Mouse (Mus musculus) neural tube, embryonic 15.5 days (tissue): ENCODE results near the gene Lrrc4b. TPM values are rescaled to one million over a fixed set of nuclear protein-coding genes. Genes with fewer than 3 reads are reported as not detected.

Experiments used
- ATAC-seq: fragments of 200-750 bp; cut with Nextera tagmentation; 2 replicates; pipeline ENCODE4 v1.8.0; 2017; ENCODE audit warnings: mild to moderate bottlenecking, moderate TSS enrichment, moderate library complexity; ENCODE audit not compliant: low FRiP score
- H3K27ac ChIP-seq: fragments of 300-500 bp; sonication (generic); replicated peaks from 2 replicates; pipeline ENCODE4 v1.5.1; 2015; ENCODE audit warnings: mild to moderate bottlenecking, inconsistent platforms
- H3K27me3 ChIP-seq: fragments of 300-500 bp; sonication (generic); replicated peaks from 2 replicates; pipeline ENCODE4 v1.6.1; 2015; ENCODE audit warnings: inconsistent platforms
- H3K36me3 ChIP-seq: fragments of 300-500 bp; sonication (generic); 2 replicates; pipeline ENCODE4 v1.6.1; 2015; ENCODE audit warnings: inconsistent platforms
- H3K4me1 ChIP-seq: fragments of 300-500 bp; sonication (generic); 2 replicates; pipeline ENCODE4 v1.6.1; 2015; ENCODE audit warnings: inconsistent platforms
- H3K4me2 ChIP-seq: fragments of 300-500 bp; sonication (generic); 2 replicates; pipeline ENCODE4 v1.6.1; 2015; ENCODE audit warnings: inconsistent platforms, mild to moderate bottlenecking, moderate library complexity
- H3K4me3 ChIP-seq: fragments of 300-500 bp; sonication (generic); replicated peaks from 2 replicates; pipeline ENCODE4 v1.5.1; 2015; ENCODE audit warnings: mild to moderate bottlenecking, inconsistent platforms
- H3K9ac ChIP-seq: fragments of 300-500 bp; sonication (generic); replicated peaks from 2 replicates; pipeline ENCODE4 v1.6.1; 2015; ENCODE audit warnings: mild to moderate bottlenecking, inconsistent platforms
- H3K9me3 ChIP-seq: fragments of 300-500 bp; sonication (generic); replicated peaks from 2 replicates; pipeline ENCODE4 v1.6.1; 2016; ENCODE audit warnings: inconsistent platforms
- WGBS: fragments of 180-500 bp; shearing (Covaris S2); methylation state at CpG from one replicate; pipeline ENCODE4 v1.1.7; 2015; ENCODE audit warnings: mixed read lengths; 5-methylcytosine and 5-hydroxymethylcytosine counted together
- polyA plus RNA-seq: library from polyadenylated mRNA; unstranded; fragments of >200 nt; fragmentation: Nextera tagmentation; extraction: Ambion mirVana; gene quantifications from 2 replicates; pipeline ENCODE4 v1.2.1, GENCODE M21; 2015

Gene Lrrc4b
- polyA plus RNA-seq, 1 experiment from 2014 or later: 14.9 TPM

- peak overlapping the region; percentile 20; the same call in 1 of the 2 replicates for H3K9ac ChIP-seq
- 24% methylated on average over 12 of the region's 12 CpGs for WGBS
- H3K4me2 ChIP-seq: peak overlapping the region; percentile 96
- no peak for ATAC-seq
- no peaks in the 10 kb centered on the region for H3K9me3 ChIP-seq
- no peaks in the 10 kb centered on the region for H3K27me3 ChIP-seq
- H3K36me3 ChIP-seq: peaks cover 46% of the 10 kb centered on the region
- peak overlapping the region; percentile 64; the same call in 1 of the 2 replicates for H3K27ac ChIP-seq
- peak overlapping the region; percentile 70 for H3K4me3 ChIP-seq
- peaks cover 77% of the 10 kb centered on the region for H3K4me1 ChIP-seq
These were observed 17.4 kb downstream of the Lrrc4b start for GRCm38 (mm10) chr7:44446070-44446855.

GRCm38 (mm10) chr7:44453256-44453655 lies 24.4 kb downstream of the Lrrc4b start:
- no peaks in the 10 kb centered on the region for H3K9me3 ChIP-seq
- no peak overlapping the region for H3K27ac ChIP-seq
- H3K36me3 ChIP-seq: peaks cover 51% of the 10 kb centered on the region
- no peak overlapping the region for H3K4me2 ChIP-seq
- H3K9ac ChIP-seq: no peak overlapping the region
- ATAC-seq: 0 out of 2 replicates have a peak, but pooled peaks have one; percentile 13
- H3K4me3 ChIP-seq: no peak overlapping the region
- peaks cover 45% of the 10 kb centered on the region for H3K4me1 ChIP-seq
- no peaks in the 10 kb centered on the region for H3K27me3 ChIP-seq
- WGBS: 13% methylated on average over 3 of the region's 3 CpGs

- H3K36me3 ChIP-seq: peaks cover 56% of the 10 kb centered on the region
- no peak overlapping the region for H3K27ac ChIP-seq
- no peaks in the 10 kb centered on the region for H3K9me3 ChIP-seq
- no peak overlapping the region for H3K9ac ChIP-seq
- no peaks in the 10 kb centered on the region for H3K27me3 ChIP-seq
- no peak for ATAC-seq
- no peak overlapping the region for H3K4me2 ChIP-seq
- H3K4me1 ChIP-seq: peaks cover 20% of the 10 kb centered on the region
- H3K4me3 ChIP-seq: no peak overlapping the region
- WGBS: 93% methylated on average over 1 of the region's 1 CpGs
These were observed 27.5 kb downstream of the Lrrc4b start for GRCm38 (mm10) chr7:44456302-44456701.

GRCm38 (mm10) chr7:44460067-44460466 lies 31.2 kb downstream of the Lrrc4b start:
- Histone ChIP-seq H3K9me3 (no peaks in the 10 kb centered on the region), H3K36me3 (peaks cover 74% of the 10 kb centered on the region)
- WGBS: 75% methylated on average over 6 of the region's 6 CpGs

GRCm38 (mm10) chr7:44460767-44461502 lies 32.1 kb downstream of the Lrrc4b start:
- Histone ChIP-seq H3K4me1 (peaks cover 33% of the 10 kb centered on the region), H3K36me3 (peaks cover 74% of the 10 kb centered on the region), H3K4me3 (no peak overlapping the region), H3K27me3 (no peaks in the 10 kb centered on the region; the same call in 1 of the 2 replicates), H3K4me2 (no peak overlapping the region), H3K9ac (no peak overlapping the region), H3K27ac (no peak overlapping the region), H3K9me3 (no peaks in the 10 kb centered on the region)
- WGBS: 75% methylated on average over 31 of the region's 31 CpGs
- no peak for ATAC-seq

More at GRCm38 (mm10) chr7:44460067-44460466, 31.2 kb downstream of the Lrrc4b start:
- ATAC-seq: no peak
- Histone ChIP-seq H3K27ac (no peak overlapping the region), H3K4me2 (no peak overlapping the region), H3K9ac (no peak overlapping the region), H3K4me1 (peaks cover 27% of the 10 kb centered on the region), H3K27me3 (no peaks in the 10 kb centered on the region; the same call in 1 of the 2 replicates), H3K4me3 (no peak overlapping the region)

- Histone ChIP-seq H3K36me3 (peaks cover 70% of the 10 kb centered on the region), H3K4me2 (no peak overlapping the region), H3K27ac (no peak overlapping the region), H3K4me1 (peaks cover 34% of the 10 kb centered on the region), H3K4me3 (no peak overlapping the region), H3K27me3 (no peaks in the 10 kb centered on the region; the same call in 1 of the 2 replicates), H3K9me3 (no peaks in the 10 kb centered on the region), H3K9ac (no peak overlapping the region)
- WGBS: 60% methylated on average over 55 of the region's 57 CpGs
- ATAC-seq: no peak
These were observed 32.8 kb downstream of the Lrrc4b start for GRCm38 (mm10) chr7:44461503-44462217.

GRCm38 (mm10) chr7:44462218-44463055 lies 33.6 kb downstream of the Lrrc4b start:
- no peaks in the 10 kb centered on the region; the same call in 1 of the 2 replicates for H3K27me3 ChIP-seq
- H3K36me3 ChIP-seq: peaks cover 62% of the 10 kb centered on the region
- 22% methylated on average over 75 of the region's 77 CpGs for WGBS
- no peak for ATAC-seq
- H3K9ac ChIP-seq: no peak overlapping the region
- peaks cover 42% of the 10 kb centered on the region for H3K4me1 ChIP-seq
- no peaks in the 10 kb centered on the region for H3K9me3 ChIP-seq
- no peak overlapping the region for H3K4me3 ChIP-seq
- no peak overlapping the region; the same call in 1 of the 2 replicates for H3K27ac ChIP-seq
- H3K4me2 ChIP-seq: peak overlapping the region; percentile 11; the same call in 1 of the 2 replicates

- no peaks in the 10 kb centered on the region for H3K9me3 ChIP-seq
- no peak overlapping the region for H3K4me2 ChIP-seq
- peaks cover 57% of the 10 kb centered on the region for H3K36me3 ChIP-seq
- H3K4me3 ChIP-seq: no peak overlapping the region
- 38% methylated on average over 8 of the region's 8 CpGs for WGBS
- no peaks in the 10 kb centered on the region; the same call in 1 of the 2 replicates for H3K27me3 ChIP-seq
- no peak for ATAC-seq
- H3K4me1 ChIP-seq: peaks cover 44% of the 10 kb centered on the region
- no peak overlapping the region for H3K9ac ChIP-seq
- peak overlapping the region; percentile 91 for H3K27ac ChIP-seq
These were observed 34.2 kb downstream of the Lrrc4b start for GRCm38 (mm10) chr7:44463056-44463425.

- Histone ChIP-seq H3K4me2 (no peak overlapping the region), H3K9ac (0 out of 2 replicates have a peak overlapping the region, but pooled peaks have one; percentile 17), H3K27me3 (no peaks in the 10 kb centered on the region; the same call in 1 of the 2 replicates), H3K4me3 (no peak overlapping the region), H3K4me1 (peaks cover 49% of the 10 kb centered on the region), H3K36me3 (peaks cover 50% of the 10 kb centered on the region), H3K27ac (peak overlapping the region; percentile 91), H3K9me3 (no peaks in the 10 kb centered on the region)
- ATAC-seq: no peak
- WGBS: 79% methylated on average over 10 of the region's 10 CpGs
These were observed 34.9 kb downstream of the Lrrc4b start for GRCm38 (mm10) chr7:44463556-44464225.

- Histone ChIP-seq H3K27me3 (no peaks in the 10 kb centered on the region; the same call in 1 of the 2 replicates), H3K27ac (peak overlapping the region; percentile 91), H3K4me3 (no peak overlapping the region), H3K9me3 (no peaks in the 10 kb centered on the region), H3K4me1 (peaks cover 57% of the 10 kb centered on the region), H3K36me3 (peaks cover 44% of the 10 kb centered on the region), H3K4me2 (no peak overlapping the region), H3K9ac (no peak overlapping the region)
- ATAC-seq: no peak
- WGBS: 8% methylated on average over 4 of the region's 4 CpGs
These were observed 35.7 kb downstream of the Lrrc4b start for GRCm38 (mm10) chr7:44464511-44464910.
